Mouse (Mus musculus): Measurements from ENCODE around the gene Zranb3. TPM values are rescaled to one million over a fixed set of nuclear protein-coding genes. Genes with fewer than 3 reads are reported as not detected.
"Not testable (repeated sequence)": the region's sequence is repeated elsewhere in the genome, so short reads cannot be mapped to it uniquely, and the experiment has no call there.

Gene Zranb3
- total RNA-seq, 4 experiments from 2014 or later, result 6.4 to 8.0 (median 6.8) TPM

DNA sequence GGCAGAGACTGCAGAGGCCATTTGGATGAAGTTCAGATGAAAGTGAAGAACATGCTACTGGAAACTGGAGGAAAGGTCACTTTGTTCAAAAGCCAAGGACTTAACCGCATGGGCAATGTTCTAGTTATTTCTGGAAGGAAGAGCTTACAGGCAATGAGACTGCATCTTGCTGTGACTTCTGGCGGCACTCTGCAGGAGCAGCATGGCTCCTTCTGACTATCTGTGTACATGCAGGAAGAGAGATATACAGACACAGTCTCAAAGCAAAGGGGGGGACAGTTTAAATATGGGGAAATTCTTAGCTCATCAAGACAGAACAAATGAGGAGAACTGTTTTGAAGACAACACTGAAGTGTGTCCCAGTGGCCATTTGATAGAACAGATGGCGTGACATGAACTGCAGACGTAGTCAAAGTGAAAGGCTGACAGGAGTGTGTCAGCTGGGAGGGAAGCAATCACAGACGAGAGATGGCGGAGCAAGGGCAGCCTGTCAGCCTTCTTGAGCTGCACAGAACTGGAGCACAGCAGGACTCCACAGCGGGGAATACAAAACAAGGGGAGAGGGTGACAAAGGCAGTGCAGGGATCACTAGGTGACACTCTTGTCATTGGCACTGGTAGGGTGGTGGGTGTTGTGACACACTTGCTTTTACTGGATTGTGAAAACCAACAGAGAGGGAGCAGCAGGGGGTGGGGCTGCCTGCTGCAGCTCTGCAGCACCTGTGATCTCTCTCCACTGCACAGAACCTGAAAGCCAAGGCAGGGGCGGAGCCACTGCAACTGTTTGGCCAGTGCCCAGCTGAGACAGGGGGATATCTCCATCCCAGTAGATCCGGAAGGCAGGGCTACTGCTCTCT is 112.7 kb downstream of the Zranb3 start:
- DNase-seq (ENCODE audit: low spot score in 2 of 2), result peak; percentile 17 to 34

DNA sequence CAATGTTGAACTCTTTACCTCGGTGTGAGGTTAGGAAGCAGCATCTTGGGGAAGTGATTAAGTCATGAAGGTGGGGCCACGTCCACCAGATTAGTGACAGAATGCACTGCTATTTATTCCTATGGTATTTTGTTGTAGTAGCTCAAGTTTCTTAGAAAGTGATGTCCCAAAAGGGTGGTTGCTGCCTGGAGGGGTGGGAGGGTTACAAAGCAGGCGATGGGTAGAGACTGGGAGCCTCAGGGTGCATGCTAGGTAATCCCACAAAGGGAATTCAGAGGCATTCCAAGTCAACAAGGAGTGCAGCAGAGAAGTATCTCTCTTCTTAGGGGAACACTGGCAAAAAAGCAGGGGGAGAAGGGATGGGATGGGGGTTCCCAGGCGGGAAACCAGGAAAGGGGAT is 113.5 kb downstream of the Zranb3 start:
- no peak for DNase-seq (ENCODE audit: low spot score in 2 of 2)

DNA sequence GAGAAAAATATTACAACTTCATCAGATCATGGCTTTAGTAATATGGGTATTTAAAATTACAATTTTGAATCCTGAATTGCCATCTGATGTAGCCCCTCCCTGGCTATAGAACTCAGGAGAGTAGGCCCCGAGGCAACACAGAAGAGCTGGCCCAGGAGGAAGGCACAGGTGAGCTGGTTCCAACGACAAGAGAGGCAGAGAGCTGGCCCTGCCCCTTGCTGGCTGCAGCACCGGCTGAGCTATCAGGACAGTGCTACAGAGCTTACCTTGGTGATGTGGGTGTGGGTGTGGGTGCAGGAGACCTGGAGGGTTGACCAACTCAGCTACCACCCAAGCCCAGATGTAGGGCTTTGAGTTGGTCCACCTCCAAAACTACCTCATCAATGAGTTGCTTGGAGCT is 114.6 kb downstream of the Zranb3 start:
- no peak for DNase-seq (ENCODE audit: low spot score in 2 of 2)

DNA sequence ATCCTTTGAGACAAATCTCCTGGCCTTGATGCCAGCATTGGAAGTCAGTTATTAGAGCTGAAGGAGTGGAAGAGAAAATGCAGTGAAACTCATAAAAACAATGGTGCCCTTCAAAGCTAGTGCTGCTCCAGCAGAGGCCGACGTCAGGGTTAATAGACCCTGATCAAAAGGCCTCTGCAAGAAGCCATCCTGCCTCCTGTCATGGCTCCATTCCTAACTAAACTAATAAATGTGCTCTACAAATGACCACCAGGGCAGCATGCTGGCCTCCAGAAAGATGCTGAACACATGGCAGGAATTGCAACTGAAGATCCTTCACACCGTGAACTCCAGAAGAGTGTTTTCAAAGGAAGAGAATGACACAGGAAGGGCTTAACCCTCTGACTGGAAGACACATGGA is 117.5 kb downstream of the Zranb3 start:
- no peak for DNase-seq (ENCODE audit: low spot score in 2 of 2)

DNA sequence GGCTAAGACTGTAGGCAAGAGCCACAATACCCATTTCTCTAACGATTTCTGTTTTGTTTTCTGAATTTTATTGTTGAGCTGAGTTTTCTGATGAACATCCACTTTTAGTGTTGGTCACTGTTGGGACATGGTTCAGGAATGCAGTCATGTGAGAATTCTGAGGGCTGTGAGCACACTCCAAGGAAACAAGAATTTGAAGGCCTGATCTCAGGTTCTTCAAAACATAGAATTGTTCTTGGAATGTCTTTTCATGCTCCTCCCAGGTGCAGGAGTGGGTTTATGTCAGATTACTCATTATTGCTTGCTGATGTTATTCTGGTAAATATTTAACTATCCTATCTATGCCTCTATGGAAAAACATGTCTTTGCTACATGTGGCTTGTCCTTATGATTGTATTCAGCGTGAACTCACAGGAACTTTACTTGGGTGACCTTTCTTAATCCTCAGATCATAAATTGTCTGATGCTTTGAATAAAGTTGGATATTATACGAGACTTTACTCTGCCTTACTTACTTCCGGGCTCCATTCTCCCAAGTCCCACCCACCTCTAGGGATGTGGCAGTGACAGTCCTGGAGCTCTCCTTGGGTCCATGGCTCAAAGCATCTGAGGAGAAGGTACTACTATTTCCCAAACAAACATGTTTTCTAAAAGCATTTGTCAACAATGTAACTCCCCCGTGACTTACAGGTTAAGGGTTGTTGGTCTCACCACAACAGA is 119.4 kb downstream of the Zranb3 start:
- DNase-seq (ENCODE audit: low spot score in 2 of 2), result no peak

DNA sequence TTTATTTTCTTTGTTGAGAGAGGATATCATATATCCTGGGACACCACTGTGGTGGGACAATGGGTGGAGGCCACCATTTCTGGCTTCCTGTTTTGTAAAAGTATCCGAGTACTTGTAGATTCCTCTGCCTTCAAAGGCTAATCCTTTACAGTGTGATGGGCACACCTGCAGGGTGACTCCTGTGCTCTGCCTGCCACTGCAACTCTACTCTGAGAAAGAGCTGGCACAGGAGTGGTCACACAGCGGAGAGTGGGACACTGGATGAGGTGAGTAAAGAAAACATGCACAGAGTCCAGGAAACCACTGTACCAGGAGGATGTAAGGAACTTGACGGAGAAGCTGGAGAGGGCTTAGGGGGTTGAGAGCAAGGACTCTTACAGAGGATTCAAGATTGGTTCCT is 120.6 kb downstream of the Zranb3 start:
- DNase-seq (ENCODE audit: low spot score in 2 of 2), result no peak

DNA sequence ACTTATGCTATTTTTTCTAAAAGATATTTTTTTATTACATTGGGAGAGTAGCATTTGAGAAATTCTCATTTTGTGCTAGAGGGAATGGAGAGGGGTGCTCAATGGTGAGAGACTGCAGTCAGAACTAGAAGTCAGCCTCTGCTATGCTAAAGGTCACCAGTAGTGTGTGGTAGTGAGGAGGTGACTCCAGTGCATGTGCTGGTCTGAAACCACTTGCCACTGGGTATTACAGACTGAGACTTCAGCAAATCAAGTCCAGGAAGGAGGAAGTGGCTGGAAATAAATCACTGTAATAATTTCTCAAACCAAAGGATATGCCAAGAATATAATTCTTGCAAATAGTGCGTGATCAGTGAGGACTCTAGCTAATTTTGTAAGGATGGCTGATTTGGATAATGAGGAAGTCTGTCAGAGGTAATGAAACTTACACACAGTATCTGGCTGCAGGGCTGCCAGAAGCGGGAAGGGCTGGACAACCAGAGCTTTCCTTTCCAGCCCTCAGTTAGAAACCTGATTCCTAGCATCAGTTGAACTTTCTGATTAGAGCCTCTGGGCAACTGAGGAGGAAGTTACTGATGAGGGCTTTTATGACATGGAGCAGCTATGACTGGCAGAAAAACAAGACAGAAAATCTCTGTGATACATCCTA is 121.8 kb downstream of the Zranb3 start:
- DNase-seq (ENCODE audit: low spot score in 2 of 2), result no peak

DNA sequence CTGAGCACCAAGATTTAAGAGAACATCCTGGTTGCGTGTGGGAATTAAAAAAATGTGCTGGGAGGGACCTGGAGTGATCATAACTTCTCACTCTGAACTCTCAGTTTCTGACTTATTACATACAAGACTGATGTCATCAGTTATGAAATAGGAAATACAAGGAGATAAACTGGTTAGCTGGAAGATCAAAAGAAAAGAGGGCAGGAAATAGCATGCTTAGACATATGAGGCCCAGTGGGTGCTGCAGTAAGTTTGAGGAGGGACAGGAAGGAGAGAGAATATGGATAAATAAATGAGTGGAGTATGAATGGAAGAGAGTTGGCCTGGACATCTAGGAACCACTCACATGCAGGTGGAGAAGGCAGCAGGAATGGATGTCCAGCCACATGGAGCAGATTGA is 124.7 kb downstream of the Zranb3 start:
- no peak for DNase-seq (ENCODE audit: low spot score in 2 of 2)

DNA sequence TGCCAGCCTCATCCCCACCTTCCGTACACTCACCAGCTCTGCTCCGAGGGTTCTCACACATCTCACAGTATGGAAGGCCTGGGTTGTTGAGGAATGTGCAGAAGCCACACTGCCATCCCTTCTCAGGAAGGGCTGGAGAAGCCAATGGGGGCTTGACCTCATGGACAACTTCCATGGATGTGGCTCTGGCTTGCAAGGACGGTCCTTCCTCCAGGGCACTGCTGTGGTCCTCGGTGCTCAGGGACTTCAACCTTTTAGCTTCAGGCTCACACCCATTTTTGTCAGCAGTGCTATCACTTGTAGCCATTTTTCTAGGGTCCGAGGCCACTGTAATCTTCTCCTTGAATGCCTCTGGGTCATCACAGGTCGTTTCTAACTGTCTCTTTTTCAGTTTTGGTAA is 126.7 kb downstream of the Zranb3 start:
- DNase-seq (ENCODE audit: low spot score in 2 of 2), result no peak

DNA sequence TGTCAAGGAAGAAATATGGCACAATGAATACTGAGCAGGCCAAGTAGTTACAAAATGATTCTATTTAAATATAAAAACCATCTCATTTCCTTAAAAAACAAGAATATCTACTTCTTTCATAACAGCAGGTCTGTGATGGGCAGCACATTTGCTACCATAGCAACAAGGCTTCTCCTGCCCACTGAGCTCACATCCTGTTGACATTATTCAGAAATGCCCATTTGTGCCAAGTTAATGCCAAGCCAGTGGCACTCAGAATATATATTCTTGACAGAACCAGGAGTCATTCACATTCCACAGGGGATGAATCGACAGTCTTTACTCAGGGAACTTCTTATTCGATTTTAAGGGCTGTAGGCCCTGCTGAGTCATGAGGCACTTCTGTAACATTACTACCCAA is 127.2 kb downstream of the Zranb3 start:
- DNase-seq (ENCODE audit: low spot score in 2 of 2), result peak in 1 of 2 experiments; percentile 35

DNA sequence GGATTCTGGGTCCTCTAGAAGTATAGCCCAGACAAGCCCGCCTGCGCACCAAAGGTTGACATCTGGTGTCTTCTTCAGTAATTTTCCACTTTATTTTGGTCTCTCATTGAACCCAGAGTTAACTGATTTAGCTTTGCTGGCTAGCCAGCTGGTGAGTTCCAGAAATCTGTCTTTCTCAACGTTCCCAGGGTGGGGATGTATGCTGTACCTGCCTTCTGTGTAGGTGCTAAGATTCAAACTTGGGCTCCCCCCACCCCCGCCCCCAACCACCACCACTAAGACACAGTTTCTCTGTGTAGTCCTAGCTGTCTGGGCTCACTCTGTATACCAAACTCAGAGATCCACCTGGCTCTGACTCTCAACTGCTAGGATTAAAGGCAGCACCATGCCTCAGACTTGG is 128.8 kb downstream of the Zranb3 start:
- no peak for DNase-seq (ENCODE audit: low spot score in 2 of 2)

DNA sequence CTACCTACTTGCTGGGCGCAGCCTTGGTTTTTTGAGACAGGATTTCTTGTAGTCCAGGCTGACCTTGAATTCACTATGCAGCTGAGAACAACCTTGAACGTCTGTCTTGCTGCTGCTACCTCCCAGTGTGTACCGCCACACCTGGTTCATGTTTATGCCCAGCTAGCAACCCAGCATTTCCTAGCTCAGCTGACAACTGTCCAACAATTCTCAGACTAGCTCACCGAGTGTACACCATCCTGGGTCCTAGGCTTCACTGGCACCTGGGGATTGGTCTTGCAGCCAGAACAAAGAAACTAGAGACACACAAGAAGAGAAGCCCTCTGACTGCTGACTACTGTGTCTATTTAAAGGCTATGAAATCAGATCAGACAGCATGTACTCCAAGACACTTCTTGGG is 132.0 kb downstream of the Zranb3 start:
- no peak for DNase-seq (ENCODE audit: low spot score in 2 of 2)

DNA sequence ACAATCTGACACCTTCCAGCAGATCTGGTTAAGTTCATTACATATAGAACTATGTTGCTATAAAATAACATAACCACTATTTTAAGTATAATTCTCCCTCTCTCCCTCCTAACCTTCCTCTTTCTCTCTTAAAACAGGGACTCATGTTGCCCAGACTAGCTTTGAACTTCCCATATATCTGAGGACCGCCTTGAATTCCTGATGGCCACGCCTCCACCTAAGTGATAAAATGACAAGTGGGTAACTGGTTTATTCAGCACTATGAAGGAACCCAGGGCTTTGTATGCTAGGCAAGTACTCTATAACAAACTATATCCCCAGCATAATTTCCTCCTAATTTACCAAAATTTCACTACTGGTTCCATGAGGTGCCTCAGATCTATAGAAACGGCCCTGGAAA is 139.5 kb downstream of the Zranb3 start:
- no peak for DNase-seq (ENCODE audit: low spot score in 2 of 2)

DNA sequence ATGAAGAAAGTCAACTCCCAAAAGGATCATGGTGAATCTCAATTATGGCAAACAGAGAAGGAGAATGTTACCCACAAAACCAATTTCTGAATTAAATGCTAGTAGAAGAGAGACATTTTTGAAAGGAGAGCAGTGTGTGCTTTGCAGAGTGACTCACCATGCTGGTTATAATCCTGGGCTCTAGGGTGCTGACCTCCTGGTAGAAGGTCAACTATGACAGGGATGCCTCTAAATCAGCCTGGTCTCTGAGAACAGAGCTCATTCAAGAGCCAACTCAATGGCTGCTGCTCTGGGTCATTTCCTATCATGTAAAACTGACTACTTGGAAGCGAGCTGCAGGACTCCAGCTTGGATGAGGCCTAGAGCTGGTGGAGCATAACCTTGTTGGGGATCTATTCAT is 141.7 kb downstream of the Zranb3 start:
- DNase-seq (ENCODE audit: low spot score in 2 of 2), result no peak

DNA sequence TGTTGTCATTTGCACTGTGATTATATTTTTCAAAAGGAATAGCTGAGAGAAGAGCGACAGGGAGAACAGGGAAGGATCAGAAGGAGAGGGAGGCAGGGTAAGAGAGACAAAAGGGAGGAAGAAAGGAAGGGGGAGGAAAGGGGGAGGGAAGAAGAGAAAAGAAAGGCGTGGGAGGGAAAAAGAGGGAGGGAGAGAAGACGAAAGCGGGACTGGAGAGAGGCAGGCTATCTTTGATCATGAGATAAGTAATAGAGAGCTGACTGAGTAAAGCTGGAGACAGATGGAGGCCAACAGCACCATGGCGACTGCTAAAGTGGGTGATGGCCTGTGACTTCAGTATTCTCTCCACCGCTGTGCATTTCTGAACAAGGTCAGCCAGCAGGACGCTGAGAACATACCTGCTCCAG is 143.5 kb downstream of the Zranb3 start:
- no peak for DNase-seq (ENCODE audit: low spot score in 2 of 2)

DNA sequence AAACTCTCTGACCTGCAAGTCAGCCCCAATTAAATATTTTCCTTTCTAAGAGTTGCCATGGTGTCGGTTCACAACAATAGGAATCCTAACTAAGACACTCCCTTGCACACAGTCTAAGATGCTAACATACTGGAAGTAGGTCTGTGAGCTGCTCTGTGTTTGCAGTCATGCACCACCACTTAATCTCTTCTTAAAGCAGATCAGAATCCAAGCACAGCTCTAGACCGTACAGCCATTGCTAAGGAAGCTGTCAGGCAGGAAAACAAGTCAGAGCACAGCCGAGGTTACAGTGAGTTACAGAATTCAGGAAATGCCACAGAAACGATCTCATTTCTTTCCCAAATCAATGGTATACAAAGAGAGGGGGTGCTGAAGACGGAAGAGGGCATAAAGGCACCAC is 144.0 kb downstream of the Zranb3 start:
- no peak for DNase-seq (ENCODE audit: low spot score in 2 of 2)

DNA sequence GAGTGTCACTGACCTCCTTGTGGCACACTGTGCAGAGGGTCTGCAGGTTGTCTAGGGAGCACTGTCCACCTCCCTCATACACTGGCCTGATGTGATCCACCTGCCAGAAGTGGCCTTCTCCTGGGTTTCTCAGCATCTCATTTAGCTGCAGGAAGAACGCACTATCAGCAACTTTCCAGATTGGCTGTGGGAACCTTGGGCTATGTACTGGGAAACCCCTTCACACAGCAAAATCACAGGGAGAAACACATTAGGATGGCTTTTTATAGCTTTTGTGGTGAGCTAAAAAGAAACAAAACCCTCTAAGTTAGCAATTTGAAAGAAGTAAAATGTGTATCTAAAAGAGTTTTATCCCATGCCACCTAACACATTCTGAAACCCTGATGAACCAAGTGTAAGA is 146.3 kb downstream of the Zranb3 start:
- no peak for DNase-seq (ENCODE audit: low spot score in 2 of 2)

DNA sequence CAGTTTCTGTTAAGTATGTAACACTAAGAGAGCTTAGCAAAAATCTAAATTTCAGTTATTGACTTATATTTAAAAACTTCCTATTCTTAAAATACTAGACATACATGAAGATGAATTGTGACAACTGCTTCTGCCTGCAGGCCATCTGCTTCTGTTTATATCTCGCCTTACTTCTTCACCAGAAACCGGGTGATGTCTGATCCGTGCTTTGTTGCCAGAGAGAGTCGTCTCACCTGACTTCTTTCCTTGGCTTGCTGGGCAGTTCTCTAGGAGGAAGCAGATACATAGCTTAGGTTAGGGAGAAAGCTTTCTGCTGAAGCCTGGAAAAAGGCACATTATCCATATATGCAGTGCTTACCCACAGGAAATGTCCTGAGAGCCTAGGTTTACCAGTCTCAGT is 148.0 kb downstream of the Zranb3 start:
- DNase-seq (ENCODE audit: low spot score in 2 of 2), result peak in 1 of 2 experiments; percentile 50

DNA sequence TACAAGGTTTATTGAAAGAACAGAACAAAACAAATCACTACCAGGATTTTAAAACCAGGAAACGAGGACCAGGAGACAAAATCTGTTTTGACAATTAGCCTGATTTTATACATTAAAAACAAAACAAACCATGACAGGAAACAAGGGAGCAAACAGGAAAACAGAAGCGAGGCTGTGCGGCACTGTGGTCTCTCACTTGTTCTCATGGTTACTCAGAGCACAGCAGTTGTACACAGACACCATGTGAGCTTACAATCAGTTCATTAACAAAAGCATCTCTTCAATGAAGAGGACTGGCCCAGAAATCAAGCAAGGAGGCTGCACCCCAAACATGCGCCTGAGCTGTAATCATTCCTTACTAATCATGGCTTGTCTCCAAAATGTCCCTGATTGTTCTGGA is 148.6 kb downstream of the Zranb3 start:
- not testable (repeated sequence) for DNase-seq (ENCODE audit: low spot score in 2 of 2)

DNA sequence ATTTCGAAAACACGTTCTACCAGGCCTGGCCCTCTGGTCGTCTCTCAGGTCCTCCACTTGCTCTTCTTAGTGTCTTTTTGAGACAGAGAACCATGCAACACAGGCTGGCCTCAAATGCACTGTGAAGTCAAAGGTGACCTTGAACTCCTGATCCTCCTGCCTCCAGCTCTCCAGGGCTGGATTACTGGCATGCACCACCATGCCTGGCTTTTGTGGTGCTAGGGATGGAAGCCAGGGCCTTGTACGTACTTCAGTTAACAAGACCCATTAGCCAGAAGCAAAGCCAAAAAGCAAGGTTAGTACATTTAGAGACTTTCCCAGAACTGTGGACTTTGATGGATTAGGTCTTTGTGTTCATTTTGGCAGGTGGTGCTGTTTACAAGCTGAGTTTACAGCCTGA is 150.6 kb downstream of the Zranb3 start:
- DNase-seq (ENCODE audit: low spot score in 2 of 2), result no peak

DNA sequence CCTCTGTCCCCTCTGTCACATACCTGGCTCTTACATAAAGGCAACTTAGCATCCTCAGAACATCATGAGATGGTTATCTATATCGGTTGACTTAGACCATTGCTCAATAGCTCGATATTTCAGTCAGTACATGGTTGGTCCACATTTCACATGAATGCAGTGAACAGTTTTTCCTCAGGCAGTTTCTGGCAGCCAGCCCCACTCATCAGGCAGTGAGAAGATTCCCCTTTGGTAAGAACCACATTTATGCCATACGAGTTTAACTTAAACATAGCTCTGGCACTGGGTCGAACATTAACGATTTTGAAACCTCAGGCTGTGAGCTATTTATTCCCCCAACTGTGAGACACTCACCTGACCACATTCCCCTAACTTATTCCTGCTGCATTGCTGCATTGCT is 154.1 kb downstream of the Zranb3 start:
- no peak for DNase-seq (ENCODE audit: low spot score in 2 of 2)

DNA sequence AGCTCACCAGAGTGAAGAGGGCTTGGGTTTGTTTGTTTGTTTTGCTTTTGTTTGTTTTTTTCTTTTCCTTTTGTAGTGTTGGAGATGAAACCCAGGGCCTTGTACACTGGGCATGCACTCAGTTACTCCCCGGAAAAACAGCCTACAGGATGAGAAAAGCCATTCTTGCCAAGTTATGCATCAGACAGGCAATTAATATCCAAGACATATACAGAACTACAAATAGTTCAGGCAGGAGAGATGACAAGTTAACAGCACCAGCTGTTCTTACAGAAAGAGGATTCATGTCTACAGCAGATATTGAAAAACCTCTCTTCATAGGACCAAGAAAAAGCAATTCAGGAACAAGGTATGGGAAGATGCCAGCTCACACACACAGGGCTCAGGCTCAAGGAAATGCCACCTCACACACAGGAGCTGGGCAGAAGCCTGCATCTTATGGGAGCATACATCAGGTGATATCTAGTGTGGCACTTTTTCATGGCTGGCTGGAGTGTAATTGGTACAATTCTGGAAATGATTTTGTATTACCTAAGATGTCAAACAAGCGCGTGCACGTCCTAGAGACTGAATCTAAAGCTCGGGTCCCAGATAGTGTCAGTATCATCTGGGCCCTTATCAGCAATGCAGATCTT is 156.1 kb downstream of the Zranb3 start:
- no peak for DNase-seq (ENCODE audit: low spot score in 2 of 2)

Data from layer of hippocampus, adult 8-10 months (tissue).